Mouse (Mus musculus): ENCODE measurements around the gene Tesk1. TPM values are rescaled to one million over a fixed set of nuclear protein-coding genes. Genes with fewer than 3 reads are reported as not detected.

Tesk1 gene
- polyA plus RNA-seq, 1 experiment from 2014 or later, result 10.7 TPM

DNA sequence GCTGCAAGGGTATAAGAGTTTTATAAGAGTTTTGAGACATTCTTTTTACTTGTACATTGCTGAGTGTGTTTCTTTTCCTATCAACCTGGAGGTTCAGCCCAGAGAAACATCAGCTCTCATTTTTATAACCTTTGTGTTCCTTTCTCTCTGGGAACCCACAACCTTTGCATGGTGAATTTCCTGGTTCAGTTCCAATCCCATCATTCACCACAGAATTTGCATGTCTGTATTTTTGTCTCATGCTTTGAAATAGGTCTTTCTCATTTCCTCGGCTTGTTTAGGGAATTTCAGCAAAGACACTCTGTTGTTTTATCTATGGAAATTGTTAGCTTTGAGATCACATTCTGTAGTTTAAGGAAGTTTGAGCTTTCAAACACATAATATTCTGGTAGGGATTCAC is 31.9 kb downstream of the Tesk1 start:
- no peak for DNase-seq (ENCODE audit: low spot score)
- no peak for ATAC-seq (replicated peaks; ENCODE audit: low FRiP score)
- Histone ChIP-seq H3K9ac (ENCODE audit: low read length) (no peak overlapping the region), H3K4me2 (ENCODE audit: low read depth, low read length, severe bottlenecking) (no peak overlapping the region), H3K9me3 (ENCODE audit: control insufficient read depth, low read length) (no peaks in the 10 kb centered on the region), H3K4me3 (ENCODE audit: low read depth, low read length) (no peak overlapping the region), H3K36me3 (ENCODE audit: control insufficient read depth, insufficient read depth, low read length) (no peaks in the 10 kb centered on the region), H3K27ac (ENCODE audit: low read depth, low read length) (no peak overlapping the region), H3K27me3 (ENCODE audit: control insufficient read depth, insufficient read depth, low read length) (no peaks in the 10 kb centered on the region), H3K4me1 (replicated peaks; ENCODE audit: control insufficient read depth, insufficient read depth, low read length) (no peaks in the 10 kb centered on the region)
- 72% methylated on average over 1 of the region's 1 CpGs for WGBS

DNA sequence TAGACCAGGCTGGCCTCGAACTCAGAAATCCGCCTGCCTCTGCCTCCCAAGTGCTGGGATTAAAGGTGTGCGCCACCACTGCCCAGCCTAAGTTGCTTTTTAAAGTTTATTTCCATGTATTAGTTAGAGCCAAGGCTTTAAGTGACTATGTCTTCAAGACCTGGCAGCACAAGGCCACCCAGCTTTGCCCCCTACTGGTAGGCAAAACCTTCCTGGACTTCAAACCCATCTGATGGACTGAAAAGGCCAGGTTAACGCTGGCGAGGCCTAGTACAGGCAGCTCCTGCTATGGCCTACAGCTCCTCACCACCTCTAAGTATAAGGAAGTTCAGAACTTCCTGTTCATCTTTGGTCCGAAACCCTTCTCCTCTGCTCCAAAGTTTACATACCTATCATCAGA is 34.9 kb downstream of the Tesk1 start:
- H3K4me3 ChIP-seq (ENCODE audit: low read depth, low read length), result no peak overlapping the region
- no peak overlapping the region for H3K4me2 ChIP-seq (ENCODE audit: low read depth, low read length, severe bottlenecking)
- H3K27me3 ChIP-seq (ENCODE audit: control insufficient read depth, insufficient read depth, low read length), result no peaks in the 10 kb centered on the region
- WGBS, result 89% methylated on average over 4 of the region's 6 CpGs
- H3K36me3 ChIP-seq (ENCODE audit: control insufficient read depth, insufficient read depth, low read length), result no peaks in the 10 kb centered on the region
- no peak overlapping the region for H3K27ac ChIP-seq (ENCODE audit: low read depth, low read length)
- H3K9me3 ChIP-seq (ENCODE audit: control insufficient read depth, low read length), result no peaks in the 10 kb centered on the region
- no peak overlapping the region for H3K9ac ChIP-seq (ENCODE audit: low read length)
- ATAC-seq (replicated peaks; ENCODE audit: low FRiP score) (no peak), DNase-seq (ENCODE audit: low spot score) (no peak)
- no peaks in the 10 kb centered on the region for H3K4me1 ChIP-seq (replicated peaks; ENCODE audit: control insufficient read depth, insufficient read depth, low read length)

DNA sequence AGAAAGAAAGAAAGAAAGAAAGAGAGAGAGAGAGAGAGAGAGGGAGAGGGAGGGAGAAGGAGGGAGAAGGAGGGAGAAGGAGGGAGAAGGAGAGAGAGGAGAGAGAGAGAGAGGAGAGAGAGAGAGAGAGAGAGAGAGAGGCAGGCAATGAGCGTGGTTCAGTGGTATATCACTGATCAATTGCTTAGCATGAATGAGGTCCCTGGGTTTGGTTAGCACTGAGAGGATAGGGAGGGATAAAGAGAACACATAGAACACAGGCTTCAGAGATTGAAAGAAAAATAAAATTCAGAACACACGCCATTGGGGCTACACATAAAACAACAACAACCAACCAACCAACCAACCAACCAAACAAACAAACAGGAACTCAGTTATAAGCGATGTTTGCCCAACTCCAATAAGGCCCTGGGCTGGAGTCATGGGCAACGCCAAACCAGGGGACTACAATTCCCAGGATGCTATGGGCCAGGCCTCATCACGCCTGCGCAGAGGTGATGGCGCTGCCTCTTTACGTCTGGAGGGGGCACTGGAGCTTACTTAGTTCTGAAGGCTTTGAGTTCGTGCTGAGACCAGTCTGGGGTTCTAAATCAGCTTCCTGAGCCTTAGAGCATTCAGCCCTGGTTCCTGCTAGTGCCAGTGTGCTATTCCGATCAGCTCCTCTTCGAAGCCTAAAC is 36.3 kb downstream of the Tesk1 start:
- no peaks in the 10 kb centered on the region for H3K4me1 ChIP-seq (replicated peaks; ENCODE audit: control insufficient read depth, insufficient read depth, low read length)
- H3K36me3 ChIP-seq (ENCODE audit: control insufficient read depth, insufficient read depth, low read length), result no peaks in the 10 kb centered on the region
- peak; percentile 88 for DNase-seq (ENCODE audit: low spot score)
- H3K9me3 ChIP-seq (ENCODE audit: control insufficient read depth, low read length), result no peaks in the 10 kb centered on the region
- H3K4me2 ChIP-seq (ENCODE audit: low read depth, low read length, severe bottlenecking), result peak overlapping the region; percentile 40
- H3K27ac ChIP-seq (ENCODE audit: low read depth, low read length), result no peak overlapping the region
- WGBS, result 19% methylated on average over 11 of the region's 11 CpGs
- H3K4me3 ChIP-seq (ENCODE audit: low read depth, low read length), result peak overlapping the region; percentile 15
- no peaks in the 10 kb centered on the region for H3K27me3 ChIP-seq (ENCODE audit: control insufficient read depth, insufficient read depth, low read length)
- H3K9ac ChIP-seq (ENCODE audit: low read length), result peak overlapping the region; percentile 46; the same call in 1 of the 2 replicates
- peak; percentile 93 for ATAC-seq (replicated peaks; ENCODE audit: low FRiP score)

DNA sequence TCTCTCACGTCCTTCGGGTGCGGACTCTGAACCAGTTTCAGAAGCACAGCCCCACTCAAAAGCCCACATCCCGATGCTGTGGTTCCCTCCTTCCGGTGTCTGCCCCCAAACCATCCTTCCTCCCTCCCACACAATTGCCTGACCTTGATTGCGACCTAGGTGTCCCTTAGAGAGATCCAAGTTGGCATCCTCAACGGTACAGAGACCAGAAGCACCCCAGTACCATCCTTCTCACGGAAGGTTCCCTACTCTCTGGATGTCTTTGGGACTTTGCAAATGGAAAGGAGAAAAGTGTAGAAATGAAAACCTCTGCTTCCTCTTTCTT is 36.8 kb downstream of the Tesk1 start:
- Histone ChIP-seq H3K4me2 (ENCODE audit: low read depth, low read length, severe bottlenecking) (peak overlapping the region; percentile 40), H3K9me3 (ENCODE audit: control insufficient read depth, low read length) (no peaks in the 10 kb centered on the region), H3K36me3 (ENCODE audit: control insufficient read depth, insufficient read depth, low read length) (no peaks in the 10 kb centered on the region), H3K9ac (ENCODE audit: low read length) (peak overlapping the region; percentile 46; the same call in 1 of the 2 replicates), H3K4me1 (replicated peaks; ENCODE audit: control insufficient read depth, insufficient read depth, low read length) (no peaks in the 10 kb centered on the region), H3K27ac (ENCODE audit: low read depth, low read length) (no peak overlapping the region), H3K4me3 (ENCODE audit: low read depth, low read length) (peak overlapping the region; percentile 15), H3K27me3 (ENCODE audit: control insufficient read depth, insufficient read depth, low read length) (no peaks in the 10 kb centered on the region)
- DNase-seq (ENCODE audit: low spot score) (no peak), ATAC-seq (replicated peaks; ENCODE audit: low FRiP score) (no peak; the same call in 1 of the 2 replicates)
- WGBS, result 56% methylated on average over 8 of the region's 8 CpGs

DNA sequence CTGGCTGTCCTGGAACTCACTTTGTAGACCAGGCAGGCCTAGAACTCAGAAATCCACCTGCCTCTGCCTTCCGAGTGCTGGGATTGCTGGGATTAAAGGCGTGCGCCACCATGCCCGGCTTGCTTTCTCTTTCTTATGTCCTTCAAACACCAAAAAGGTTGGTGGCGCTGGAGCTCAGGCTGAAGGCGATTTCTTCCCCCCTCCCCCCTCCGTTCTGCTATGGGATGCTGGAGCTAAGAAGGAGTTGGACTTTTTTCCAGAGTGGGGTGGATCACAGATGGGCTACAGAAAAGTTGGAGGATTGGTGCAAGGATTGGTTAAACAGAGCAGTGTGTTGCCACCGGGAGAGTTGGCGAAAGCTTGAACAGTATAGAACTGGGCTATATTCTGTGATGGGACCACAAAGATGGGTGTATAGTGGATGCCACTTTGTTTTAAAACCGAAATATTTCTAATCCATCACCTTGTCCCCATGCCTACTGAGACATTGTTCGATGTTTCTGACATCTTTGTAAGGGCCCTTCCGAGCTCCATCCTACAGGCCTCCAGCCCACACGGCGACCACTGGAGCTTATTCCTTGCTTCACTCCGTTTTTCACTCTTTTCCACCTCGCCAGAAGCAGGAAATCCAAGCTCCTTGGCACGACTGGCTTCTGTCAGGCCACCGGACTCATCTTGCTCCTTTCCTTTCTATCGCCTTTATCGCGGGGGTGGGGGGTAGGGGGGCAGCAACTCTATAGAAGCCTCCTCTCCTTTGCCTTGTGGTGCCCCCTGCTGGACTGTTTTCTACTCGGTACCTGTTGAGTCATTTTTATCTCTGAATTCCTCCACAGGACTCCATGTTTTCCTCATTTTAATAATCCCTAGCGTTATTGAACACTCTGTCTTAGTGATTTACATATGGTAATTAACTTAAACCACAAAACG is 37.4 kb downstream of the Tesk1 start:
- Histone ChIP-seq H3K4me1 (replicated peaks; ENCODE audit: control insufficient read depth, insufficient read depth, low read length) (no peaks in the 10 kb centered on the region), H3K9me3 (ENCODE audit: control insufficient read depth, low read length) (no peaks in the 10 kb centered on the region), H3K36me3 (ENCODE audit: control insufficient read depth, insufficient read depth, low read length) (no peaks in the 10 kb centered on the region), H3K9ac (ENCODE audit: low read length) (no peak overlapping the region), H3K4me2 (ENCODE audit: low read depth, low read length, severe bottlenecking) (0 out of 2 replicates have a peak overlapping the region, but pooled peaks have one; percentile 8), H3K4me3 (ENCODE audit: low read depth, low read length) (no peak overlapping the region), H3K27me3 (ENCODE audit: control insufficient read depth, insufficient read depth, low read length) (no peaks in the 10 kb centered on the region), H3K27ac (ENCODE audit: low read depth, low read length) (no peak overlapping the region)
- WGBS, result 48% methylated on average over 24 of the region's 24 CpGs
- ATAC-seq (replicated peaks; ENCODE audit: low FRiP score) (no peak), DNase-seq (ENCODE audit: low spot score) (peak; percentile 80)

DNA sequence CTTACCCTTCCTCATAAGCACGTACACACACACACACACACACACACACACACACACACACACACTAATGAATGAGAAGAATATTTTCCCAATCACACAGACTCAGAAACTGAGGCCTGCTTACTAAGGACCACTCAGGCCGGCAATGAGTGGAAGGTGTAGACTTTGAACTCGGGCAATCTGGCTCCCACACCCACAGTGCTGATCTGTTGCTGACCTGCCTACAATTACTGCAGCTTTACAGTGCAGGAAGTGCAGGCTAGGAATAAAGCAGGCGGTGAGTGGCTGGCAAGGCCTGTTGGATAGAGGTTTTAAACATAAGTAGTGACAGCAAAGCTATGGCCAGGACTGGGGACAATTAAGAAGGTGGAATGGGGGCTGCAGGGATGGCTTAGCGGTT is 39.2 kb downstream of the Tesk1 start:
- Histone ChIP-seq H3K4me3 (ENCODE audit: low read depth, low read length) (no peak overlapping the region), H3K9ac (ENCODE audit: low read length) (no peak overlapping the region), H3K9me3 (ENCODE audit: control insufficient read depth, low read length) (no peaks in the 10 kb centered on the region), H3K36me3 (ENCODE audit: control insufficient read depth, insufficient read depth, low read length) (no peaks in the 10 kb centered on the region), H3K27me3 (ENCODE audit: control insufficient read depth, insufficient read depth, low read length) (no peaks in the 10 kb centered on the region), H3K4me2 (ENCODE audit: low read depth, low read length, severe bottlenecking) (no peak overlapping the region), H3K27ac (ENCODE audit: low read depth, low read length) (no peak overlapping the region), H3K4me1 (replicated peaks; ENCODE audit: control insufficient read depth, insufficient read depth, low read length) (no peaks in the 10 kb centered on the region)
- 90% methylated on average over 5 of the region's 5 CpGs for WGBS
- ATAC-seq (replicated peaks; ENCODE audit: low FRiP score) (no peak), DNase-seq (ENCODE audit: low spot score) (no peak)

DNA sequence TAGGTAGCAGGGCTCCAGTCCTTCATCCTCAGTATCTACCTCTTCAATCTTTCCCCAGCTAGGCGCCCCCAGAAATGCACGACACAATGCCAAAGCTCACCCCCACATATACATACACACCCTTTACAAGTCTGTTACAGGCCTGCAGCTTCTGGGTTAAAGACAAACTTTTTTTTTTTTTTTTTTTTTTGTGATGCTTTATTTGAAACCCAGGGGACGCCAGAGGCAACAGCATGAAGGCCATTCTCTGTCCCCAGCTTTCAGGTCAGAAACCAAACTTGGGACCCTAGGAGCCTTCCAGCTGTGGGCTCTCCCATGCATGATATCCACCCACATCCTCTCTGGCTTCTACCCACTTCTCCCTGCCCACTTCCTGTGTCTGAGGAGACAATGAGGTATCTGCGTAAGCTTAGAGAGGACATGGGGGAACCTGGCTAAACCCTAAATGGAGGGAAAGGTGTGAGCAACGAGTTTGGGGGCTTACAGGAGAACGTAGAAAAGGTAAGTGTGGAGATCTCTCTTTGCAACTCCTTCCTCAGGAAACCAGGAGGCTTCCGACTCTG is 40.2 kb downstream of the Tesk1 start:
- 78% methylated on average over 7 of the region's 7 CpGs for WGBS
- Histone ChIP-seq H3K4me3 (ENCODE audit: low read depth, low read length) (no peak overlapping the region), H3K4me1 (replicated peaks; ENCODE audit: control insufficient read depth, insufficient read depth, low read length) (no peaks in the 10 kb centered on the region), H3K36me3 (ENCODE audit: control insufficient read depth, insufficient read depth, low read length) (no peaks in the 10 kb centered on the region), H3K27ac (ENCODE audit: low read depth, low read length) (no peak overlapping the region), H3K4me2 (ENCODE audit: low read depth, low read length, severe bottlenecking) (no peak overlapping the region), H3K27me3 (ENCODE audit: control insufficient read depth, insufficient read depth, low read length) (no peaks in the 10 kb centered on the region), H3K9ac (ENCODE audit: low read length) (no peak overlapping the region), H3K9me3 (ENCODE audit: control insufficient read depth, low read length) (no peaks in the 10 kb centered on the region)
- no peak for ATAC-seq (replicated peaks; ENCODE audit: low FRiP score)
- DNase-seq (ENCODE audit: low spot score), result no peak

DNA sequence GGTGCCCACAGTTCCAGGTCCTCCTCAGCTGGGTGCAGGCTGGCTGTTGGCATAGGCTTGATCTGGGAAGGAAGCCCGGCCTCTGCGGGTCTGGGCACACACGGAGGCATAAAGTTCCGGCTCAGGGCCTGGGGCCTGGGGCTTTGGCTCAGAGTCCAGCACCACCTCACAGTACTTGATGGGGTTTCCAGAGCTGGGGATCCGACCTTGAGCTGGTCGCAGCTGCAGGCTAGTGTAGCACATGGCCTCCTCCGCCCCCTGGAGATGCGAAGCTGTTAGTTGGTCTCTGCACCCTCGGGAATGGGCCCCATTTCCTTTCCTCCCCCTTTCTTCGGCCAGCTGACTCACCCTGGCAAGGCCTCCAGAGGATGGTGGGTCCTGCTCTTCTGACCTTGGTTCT is 40.9 kb downstream of the Tesk1 start:
- H3K27me3 ChIP-seq (ENCODE audit: control insufficient read depth, insufficient read depth, low read length), result no peaks in the 10 kb centered on the region
- no peak overlapping the region for H3K27ac ChIP-seq (ENCODE audit: low read depth, low read length)
- no peak overlapping the region for H3K9ac ChIP-seq (ENCODE audit: low read length)
- no peak overlapping the region for H3K4me3 ChIP-seq (ENCODE audit: low read depth, low read length)
- H3K4me1 ChIP-seq (replicated peaks; ENCODE audit: control insufficient read depth, insufficient read depth, low read length), result no peaks in the 10 kb centered on the region
- H3K4me2 ChIP-seq (ENCODE audit: low read depth, low read length, severe bottlenecking), result no peak overlapping the region
- H3K36me3 ChIP-seq (ENCODE audit: control insufficient read depth, insufficient read depth, low read length), result no peaks in the 10 kb centered on the region
- WGBS, result 75% methylated on average over 10 of the region's 10 CpGs
- ATAC-seq (replicated peaks; ENCODE audit: low FRiP score), result no peak
- no peaks in the 10 kb centered on the region for H3K9me3 ChIP-seq (ENCODE audit: control insufficient read depth, low read length)
- no peak for DNase-seq (ENCODE audit: low spot score)

All from forebrain, embryonic 11.5 days (tissue).